Mouse (Mus musculus) midbrain, embryonic 10.5 days (tissue): ENCODE data around the gene Fosb. TPM values are rescaled to one million over a fixed set of nuclear protein-coding genes. Genes with fewer than 3 reads are reported as not detected.

Source experiments
- DNase-seq: peaks from one replicate; pipeline ENCODE4 v3.0.0-alpha.2; 2017; ENCODE audit warnings: low spot score
- H3K27ac ChIP-seq: fragments of 300-500 bp; sonication (generic); replicated peaks from 2 replicates; pipeline ENCODE4 v1.5.1; 2016; ENCODE audit warnings: mild to moderate bottlenecking
- H3K27me3 ChIP-seq: fragments of 300-500 bp; sonication (generic); 2 replicates; pipeline ENCODE4 v1.6.1; 2016; ENCODE audit warnings: low read depth, mild to moderate bottlenecking; ENCODE audit not compliant: poor library complexity, severe bottlenecking
- H3K36me3 ChIP-seq: fragments of 300-500 bp; sonication (generic); 2 replicates; pipeline ENCODE4 v1.6.1; 2016; ENCODE audit warnings: mild to moderate bottlenecking, moderate library complexity
- H3K4me1 ChIP-seq: fragments of 300-500 bp; sonication (generic); 2 replicates; pipeline ENCODE4 v1.6.1; 2016
- H3K4me3 ChIP-seq: fragments of 300-500 bp; sonication (generic); 2 replicates; pipeline ENCODE4 v1.5.1; 2016; ENCODE audit warnings: mild to moderate bottlenecking, moderate library complexity
- H3K9me3 ChIP-seq: fragments of 300-500 bp; sonication (generic); replicated peaks from 2 replicates; pipeline ENCODE4 v1.6.1; 2016; ENCODE audit warnings: mild to moderate bottlenecking
- WGBS: fragments of 180-500 bp; shearing (Covaris S2); methylation state at CpG from one replicate; pipeline ENCODE4 v1.1.7; 2016; 5-methylcytosine and 5-hydroxymethylcytosine counted together
- polyA plus RNA-seq: library from polyadenylated mRNA; unstranded; fragments of >200 nt; fragmentation: Nextera tagmentation; extraction: Ambion mirVana; gene quantifications from 2 replicates; pipeline ENCODE4 v1.2.1, GENCODE M21; 2016

Gene Fosb
- polyA plus RNA-seq, 1 experiment from 2014 or later = 0.02 TPM

DNA sequence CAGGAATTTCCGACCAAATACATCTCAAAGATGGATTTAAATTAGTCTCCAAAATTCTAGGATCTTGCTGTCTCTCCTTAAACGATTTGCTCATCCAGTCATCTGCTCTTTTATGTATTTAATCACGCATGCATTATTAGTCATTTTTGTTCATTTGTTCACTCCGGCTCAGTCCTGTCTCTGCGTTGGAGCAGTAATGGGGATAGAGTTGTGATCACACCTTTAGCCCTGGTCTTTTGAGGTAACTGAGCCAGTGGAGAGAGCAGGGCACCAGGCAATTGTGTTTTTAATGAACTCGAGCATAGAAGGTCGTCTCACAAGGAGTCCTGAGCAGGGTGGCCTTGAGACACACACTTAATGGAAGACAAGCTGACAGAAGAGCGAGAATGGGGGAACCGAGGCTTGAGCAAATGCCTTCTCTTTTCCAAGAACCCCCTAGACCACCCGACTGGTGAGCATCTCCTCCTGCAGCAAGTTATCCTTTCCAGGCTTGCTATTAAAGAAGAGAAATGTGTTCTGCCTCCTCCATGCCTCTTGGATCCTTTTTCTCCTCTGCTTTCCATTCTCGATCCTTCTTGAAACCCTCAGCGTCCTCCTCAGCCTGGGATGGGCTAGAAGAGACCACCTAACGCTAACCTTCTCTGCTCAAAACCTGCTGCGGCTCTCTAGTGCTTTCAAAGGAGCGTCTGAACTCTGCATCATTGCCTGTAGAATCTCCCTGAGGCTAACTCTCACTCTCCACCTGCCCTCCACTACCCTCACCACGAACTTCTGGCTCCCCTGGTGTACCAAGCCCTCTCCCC is 8.2 kb downstream of the Fosb start:
- Histone ChIP-seq H3K36me3 (no peaks in the 10 kb centered on the region), H3K4me1 (peaks cover 37% of the 10 kb centered on the region), H3K27ac (no peak overlapping the region), H3K4me3 (peak overlapping the region; percentile 55), H3K9me3 (no peaks in the 10 kb centered on the region), H3K27me3 (peaks cover 54% of the 10 kb centered on the region)
- no peak for DNase-seq
- 10% methylated on average over 16 of the region's 16 CpGs for WGBS

DNA sequence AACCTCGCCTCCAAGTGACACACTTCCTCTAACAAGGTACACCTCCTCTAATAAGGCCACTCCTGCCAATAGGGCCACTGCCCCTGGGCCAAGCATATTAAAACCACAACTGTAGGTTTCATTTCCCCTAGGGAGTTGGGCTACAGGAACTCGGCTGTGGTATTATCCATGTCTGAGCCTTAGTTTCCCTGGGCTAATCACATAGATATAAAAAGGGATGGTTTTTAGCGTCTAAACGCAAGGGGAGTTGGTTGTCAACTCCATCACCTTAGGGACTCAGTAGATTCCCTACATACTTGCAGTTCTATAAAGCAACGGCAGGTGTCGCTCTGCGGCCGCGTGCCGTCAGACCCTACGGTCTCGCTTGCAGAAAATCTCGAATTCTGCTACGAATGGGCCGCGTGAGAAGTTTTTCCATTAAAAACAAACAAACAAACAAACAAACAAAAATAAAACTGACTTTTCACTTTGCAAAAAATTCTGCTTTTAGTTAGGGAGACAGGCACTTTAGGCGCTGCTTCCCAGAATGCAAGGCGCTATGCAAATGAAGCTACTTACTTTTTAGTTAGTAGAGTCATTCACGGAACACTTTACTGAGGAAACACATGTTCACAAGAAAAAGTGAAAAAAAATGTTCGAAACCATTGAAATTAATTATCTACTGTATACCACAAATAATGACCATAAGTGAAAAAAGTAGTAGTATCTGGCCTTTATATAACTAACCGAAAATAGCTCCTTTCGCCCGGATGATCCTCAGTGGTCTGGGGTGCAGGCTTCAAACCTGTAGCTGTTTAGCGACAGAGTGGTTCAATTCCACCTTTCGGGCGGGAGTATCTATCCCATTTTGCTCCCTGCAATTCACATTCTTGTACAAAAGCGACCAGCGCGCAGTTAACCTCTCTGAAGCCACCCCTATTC is 9.1 kb downstream of the Fosb start:
- H3K27me3 ChIP-seq = peaks cover 45% of the 10 kb centered on the region
- H3K4me1 ChIP-seq = peaks cover 39% of the 10 kb centered on the region
- no peaks in the 10 kb centered on the region for H3K9me3 ChIP-seq
- H3K27ac ChIP-seq = peak overlapping the region; percentile 81
- peak overlapping the region; percentile 55 for H3K4me3 ChIP-seq
- under 1% methylated on average over 29 of the region's 29 CpGs for WGBS
- no peaks in the 10 kb centered on the region for H3K36me3 ChIP-seq
- peak; percentile 76 for DNase-seq

DNA sequence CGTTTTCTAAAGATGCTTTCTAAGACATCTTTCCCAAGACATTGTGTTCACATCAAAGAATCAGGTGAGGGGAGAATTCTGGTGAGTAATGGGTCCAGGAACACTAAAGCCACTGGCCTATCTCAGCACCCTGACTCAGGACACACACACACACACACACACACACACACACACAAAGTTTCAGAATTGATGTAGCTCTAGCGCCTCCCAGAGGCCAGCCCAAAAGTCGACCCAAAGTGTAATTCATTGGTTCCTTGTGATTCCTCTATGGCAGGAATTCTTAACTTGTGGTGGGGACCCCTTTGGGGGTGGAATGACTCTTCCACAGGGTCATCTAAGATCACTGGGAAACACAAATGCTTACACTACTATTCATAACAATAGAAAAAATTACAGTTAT is 10.7 kb downstream of the Fosb start:
- WGBS = 20% methylated on average over 3 of the region's 3 CpGs
- Histone ChIP-seq H3K36me3 (peaks cover 8% of the 10 kb centered on the region), H3K27ac (no peak overlapping the region), H3K4me3 (no peak overlapping the region), H3K27me3 (peaks cover 29% of the 10 kb centered on the region), H3K4me1 (peaks cover 30% of the 10 kb centered on the region), H3K9me3 (no peaks in the 10 kb centered on the region)
- peak; percentile 58 for DNase-seq

DNA sequence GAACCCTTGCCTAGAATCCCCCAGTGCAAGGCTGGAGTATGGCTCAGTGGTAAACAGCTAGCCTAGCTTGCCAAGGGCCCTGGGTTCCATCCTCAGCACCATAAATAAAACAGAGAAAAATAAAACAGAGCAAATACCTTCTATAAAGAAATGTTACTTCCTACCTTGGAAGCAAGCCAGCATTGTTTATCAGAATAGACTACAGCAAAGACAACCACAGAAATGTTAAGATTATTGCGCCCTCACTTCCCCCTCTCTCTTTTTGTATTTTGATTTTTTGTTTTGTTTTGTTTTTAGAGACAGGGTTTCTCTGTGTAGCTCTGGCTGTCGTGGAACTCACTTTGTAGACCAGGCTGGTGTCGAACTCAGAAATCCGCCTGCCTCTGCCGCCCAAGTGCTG is 12.1 kb downstream of the Fosb start:
- Histone ChIP-seq H3K9me3 (no peaks in the 10 kb centered on the region), H3K36me3 (peaks cover 22% of the 10 kb centered on the region), H3K4me3 (no peak overlapping the region), H3K27me3 (peaks cover 15% of the 10 kb centered on the region), H3K4me1 (peaks cover 25% of the 10 kb centered on the region), H3K27ac (no peak overlapping the region)
- 95% methylated on average over 5 of the region's 5 CpGs for WGBS
- DNase-seq = no peak

DNA sequence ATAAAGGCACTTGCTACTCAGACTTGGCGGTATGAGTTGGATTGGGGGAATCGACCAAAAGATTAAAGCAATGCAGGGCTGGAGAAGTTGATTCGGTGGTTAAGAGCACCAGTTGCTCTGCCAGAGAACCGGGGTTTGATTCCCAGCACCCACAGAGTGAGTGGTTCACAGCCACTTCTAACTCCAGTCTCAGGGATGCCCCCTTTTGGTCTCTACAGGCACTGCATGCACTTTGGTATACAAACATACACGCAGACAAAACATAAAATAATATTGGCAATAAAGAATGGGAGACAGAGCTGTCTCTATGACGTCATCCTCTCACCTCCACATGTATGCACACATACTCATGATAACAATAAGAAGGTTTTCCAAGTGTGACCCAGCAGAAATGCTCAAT is 12.8 kb downstream of the Fosb start:
- Histone ChIP-seq H3K27me3 (peaks cover 8% of the 10 kb centered on the region), H3K4me1 (peaks cover 21% of the 10 kb centered on the region), H3K27ac (no peak overlapping the region), H3K36me3 (peaks cover 23% of the 10 kb centered on the region), H3K4me3 (no peak overlapping the region), H3K9me3 (no peaks in the 10 kb centered on the region)
- WGBS = 88% methylated on average over 6 of the region's 6 CpGs
- DNase-seq = no peak

DNA sequence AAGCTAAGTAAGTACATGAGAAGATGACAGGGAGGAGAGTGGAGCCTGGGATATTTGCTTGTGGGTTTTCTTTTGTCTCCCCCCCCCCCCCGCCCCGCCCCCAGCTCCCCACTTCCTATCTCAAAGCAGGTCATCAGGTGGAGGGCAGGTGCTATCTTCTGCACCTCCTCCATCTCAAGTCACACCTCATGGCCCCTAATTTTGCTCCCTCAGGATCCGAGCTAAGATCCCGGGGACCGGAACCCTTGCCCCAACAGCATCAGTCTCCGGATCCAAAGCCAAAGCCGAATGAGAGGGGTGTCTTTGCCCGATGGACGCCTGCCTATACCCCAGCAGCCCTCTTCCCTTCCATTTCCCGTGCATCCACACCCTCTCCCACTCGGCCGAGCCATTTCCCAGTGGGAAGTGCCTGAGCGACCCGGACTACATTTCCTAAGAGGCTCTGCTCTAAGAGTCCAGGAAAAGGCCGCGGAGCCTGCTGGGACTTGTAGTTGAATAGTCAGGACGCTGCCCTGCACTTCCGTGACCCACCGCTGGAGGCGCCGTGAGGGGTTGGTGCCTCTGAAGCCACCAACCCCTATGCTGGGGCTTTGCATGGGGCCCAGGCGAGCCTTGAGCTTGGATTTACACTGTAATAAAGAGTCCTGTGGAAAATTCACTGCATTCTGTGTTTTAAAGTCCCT is 14.2 kb downstream of the Fosb start:
- peak; percentile 95 for DNase-seq
- 19% methylated on average over 20 of the region's 22 CpGs for WGBS
- H3K36me3 ChIP-seq = peaks cover 23% of the 10 kb centered on the region
- H3K4me3 ChIP-seq = peak overlapping the region; percentile 44
- H3K4me1 ChIP-seq = peaks cover 25% of the 10 kb centered on the region
- no peaks in the 10 kb centered on the region for H3K27me3 ChIP-seq
- H3K9me3 ChIP-seq = no peaks in the 10 kb centered on the region
- H3K27ac ChIP-seq = peak overlapping the region; percentile 68; the same call in 1 of the 2 replicates

DNA sequence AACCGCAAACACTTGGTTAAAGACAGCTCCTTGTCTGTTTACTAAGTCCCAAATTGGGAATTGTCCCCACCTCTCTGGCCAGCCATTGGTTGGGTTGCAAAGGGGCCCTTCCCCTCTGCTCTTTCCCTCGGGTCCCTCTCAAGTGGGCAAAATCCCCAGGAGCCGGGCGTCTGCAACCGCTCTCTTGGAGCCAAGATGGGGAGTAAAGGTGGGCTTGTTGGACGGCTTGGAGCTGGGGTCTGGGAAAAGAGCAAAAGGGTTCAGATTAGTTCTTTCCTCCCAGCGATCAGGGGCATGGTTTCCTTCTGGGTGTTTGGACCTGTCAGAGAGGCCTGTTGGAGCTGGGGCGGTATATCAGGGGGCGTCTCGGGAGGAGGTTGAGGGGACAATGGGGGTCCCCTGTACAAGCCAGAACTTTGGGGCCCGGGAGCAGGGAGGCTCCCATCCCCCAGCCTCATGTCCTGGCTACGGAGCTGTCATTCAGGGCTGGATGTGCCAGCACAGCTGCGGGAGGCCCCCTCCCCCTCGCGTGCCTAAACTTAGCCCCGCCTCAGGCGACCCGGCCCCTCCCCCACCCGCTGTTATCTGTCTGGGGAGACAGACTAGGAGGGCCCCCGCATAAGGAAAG is 18.8 kb downstream of the Fosb start:
- Histone ChIP-seq H3K27ac (peak overlapping the region; percentile 81), H3K4me3 (peak overlapping the region; percentile 48), H3K4me1 (peaks cover 29% of the 10 kb centered on the region), H3K9me3 (no peaks in the 10 kb centered on the region), H3K36me3 (peaks cover 55% of the 10 kb centered on the region), H3K27me3 (no peaks in the 10 kb centered on the region)
- 0% methylated on average over 20 of the region's 20 CpGs for WGBS
- DNase-seq = peak; percentile 68

DNA sequence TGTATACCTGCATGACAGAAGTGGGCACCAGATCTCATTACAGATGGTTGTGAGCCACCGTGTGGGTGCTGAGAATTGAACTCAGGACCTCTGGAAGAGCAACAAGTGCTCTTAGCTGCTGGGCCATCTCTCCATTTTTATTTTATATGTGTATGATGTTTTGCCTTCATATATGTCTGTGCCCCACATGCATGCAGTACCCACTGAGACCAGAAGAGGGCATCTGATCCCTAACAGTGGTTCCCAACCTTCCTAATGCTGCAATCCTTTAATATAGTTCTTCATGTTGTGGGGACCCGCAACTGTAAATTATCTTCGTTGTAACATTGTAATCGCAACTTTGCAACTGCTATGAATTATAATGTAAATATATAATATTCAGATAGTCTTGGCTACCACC is 25.1 kb downstream of the Fosb start:
- Histone ChIP-seq H3K36me3 (peaks cover 32% of the 10 kb centered on the region), H3K27me3 (peaks cover 25% of the 10 kb centered on the region), H3K4me1 (peaks cover 20% of the 10 kb centered on the region), H3K9me3 (no peaks in the 10 kb centered on the region), H3K4me3 (no peak overlapping the region), H3K27ac (no peak overlapping the region)
- peak; percentile 52 for DNase-seq
- WGBS = 27% methylated on average over 4 of the region's 4 CpGs

DNA sequence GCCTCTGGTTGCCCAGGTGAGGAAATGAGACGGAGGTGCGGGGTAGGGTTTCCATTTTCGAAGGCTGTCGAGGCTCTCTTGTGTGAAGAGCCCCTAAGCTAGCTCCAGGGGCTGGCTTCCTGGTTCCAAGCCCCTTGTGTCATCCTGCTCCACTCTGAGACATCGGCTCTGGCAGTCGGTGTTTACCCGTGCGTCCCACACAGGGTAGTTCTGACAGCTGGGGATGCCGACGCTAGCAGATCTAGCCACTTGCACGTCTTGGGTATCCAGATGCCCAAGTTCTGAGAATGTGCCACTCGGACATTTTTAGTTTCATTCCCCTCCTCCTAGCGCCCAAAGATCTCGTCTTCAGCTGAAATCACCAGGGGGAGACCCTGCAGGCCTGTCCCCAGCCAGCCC is 26.4 kb downstream of the Fosb start:
- Histone ChIP-seq H3K4me1 (peaks cover 29% of the 10 kb centered on the region), H3K27ac (peak overlapping the region; percentile 94), H3K36me3 (peaks cover 22% of the 10 kb centered on the region), H3K4me3 (peak overlapping the region; percentile 92), H3K9me3 (no peaks in the 10 kb centered on the region), H3K27me3 (peaks cover 39% of the 10 kb centered on the region)
- DNase-seq = no peak
- 41% methylated on average over 14 of the region's 14 CpGs for WGBS

DNA sequence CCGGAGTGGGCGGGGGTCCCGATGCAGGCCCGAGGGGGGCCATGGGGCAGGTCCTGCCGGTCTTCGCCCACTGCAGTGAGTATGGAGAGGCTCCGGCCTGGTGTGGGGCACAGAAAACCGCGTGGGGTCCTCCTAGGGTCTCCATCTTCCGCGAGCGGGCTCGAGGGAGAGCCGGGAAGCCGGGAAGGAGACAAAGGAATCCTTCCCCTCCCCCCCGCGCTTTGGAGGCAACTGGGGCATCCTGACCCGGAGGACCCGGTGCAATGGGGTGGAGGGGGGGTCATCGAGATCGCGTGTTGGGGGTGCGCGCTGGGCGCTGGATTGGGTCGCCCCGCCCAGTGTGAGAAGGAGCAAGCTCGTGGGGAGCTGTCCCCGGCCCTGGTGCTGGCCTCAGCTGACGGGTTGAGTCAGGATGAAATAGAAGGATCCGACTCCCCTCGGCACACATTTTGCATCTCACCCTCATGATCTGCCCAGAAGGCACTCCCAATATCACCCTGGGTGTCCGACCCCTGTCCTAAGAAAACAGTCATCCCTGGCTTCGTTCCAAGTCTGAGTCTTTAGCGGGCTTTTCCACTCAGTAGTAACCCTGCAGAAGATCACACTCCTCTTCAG is 27.0 kb downstream of the Fosb start:
- 1% methylated on average over 35 of the region's 35 CpGs for WGBS
- H3K4me1 ChIP-seq = peaks cover 29% of the 10 kb centered on the region

DNA sequence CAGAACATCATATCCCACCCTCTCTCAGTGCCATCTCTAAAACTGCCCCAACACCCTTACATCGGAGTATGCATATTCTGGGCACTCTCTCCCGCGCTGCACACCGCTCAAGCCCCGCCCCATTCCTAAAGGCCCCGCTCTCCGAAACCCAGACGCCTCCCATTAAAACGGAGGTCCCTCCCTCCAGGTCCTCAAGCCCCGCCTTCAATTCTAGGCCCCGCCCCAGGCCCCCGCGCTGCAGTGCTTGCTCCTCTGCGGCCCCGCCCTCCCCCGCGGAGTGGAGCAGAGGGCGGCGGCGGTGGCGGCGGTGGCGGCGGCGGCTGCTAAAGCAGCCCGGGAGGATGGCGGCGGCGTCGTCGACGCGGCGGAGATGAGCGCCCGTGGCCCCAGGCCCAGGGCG is 27.5 kb downstream of the Fosb start, which contains the start of gene Rtn2:
Gene Rtn2 (plus strand): TSS at position 240 of the 400 bp plus-strand sequence.
- peak; percentile 90 for DNase-seq
- Histone ChIP-seq H3K27ac (peak within 1 kb of the TSS; percentile 94), H3K36me3 (peaks cover 13% of the 10 kb centered on the region), H3K9me3 (no peaks in the 10 kb centered on the region), H3K4me3 (peak within 1 kb of the TSS; percentile 92), H3K4me1 (peaks cover 29% of the 10 kb centered on the region), H3K27me3 (peaks cover 49% of the 10 kb centered on the region)
- WGBS = under 1% methylated on average over 37 of the region's 37 CpGs

More for the DNA sequence above, 27.0 kb downstream of the Fosb start:
- Histone ChIP-seq H3K9me3 (no peaks in the 10 kb centered on the region), H3K4me3 (peak overlapping the region; percentile 92), H3K36me3 (peaks cover 17% of the 10 kb centered on the region), H3K27me3 (peaks cover 44% of the 10 kb centered on the region), H3K27ac (peak overlapping the region; percentile 94)
- peak; percentile 74 for DNase-seq
